Comparison of ENCODE assay signal across 1 mouse cellular context in the genomic region with DNA sequence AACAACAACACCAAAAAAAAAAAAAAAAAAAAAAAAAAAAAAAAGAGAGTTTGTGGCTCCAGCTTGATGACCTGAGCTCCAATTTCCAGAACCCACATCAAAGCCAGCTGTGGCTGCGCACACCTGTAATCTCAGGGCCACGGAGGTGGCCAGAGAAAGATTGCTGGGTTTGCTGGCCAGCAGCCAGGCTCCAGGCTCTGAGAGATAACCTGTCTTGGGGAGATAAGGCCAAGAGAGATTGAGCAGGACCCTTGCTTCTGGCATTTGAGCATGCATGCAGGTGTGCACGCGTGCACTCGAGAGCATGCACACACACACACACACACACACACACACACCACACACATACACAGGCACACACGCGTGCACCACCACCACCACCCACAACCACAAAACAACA.
A peak's percentile ranks its signal among the peaks of the same experiment; 100 is the strongest.
TF ChIP-seq lines count a peak whose summit lies in the region.

No protein-coding gene starts in this region.

TF ChIP-seq in CH12.LX, 34 proteins besides CTCF, POLR2A, EP300 and RAD21:
- TF ChIP-seq TBP (conservative IDR thresholded peaks at IDR 0.05; ENCODE audit: low read depth, low read length) (no peak), NRF1 (IDR thresholded peaks at IDR 0.05; ENCODE audit: low read depth, low read length) (no peak), ZNF384 (IDR thresholded peaks at IDR 0.05; ENCODE audit: low read depth, low read length) (peak; percentile 71), BHLHE40 (IDR thresholded peaks at IDR 0.05; ENCODE audit: low read depth, low read length) (peak; percentile 81)
